Mouse (Mus musculus): ENCODE data around the gene Maz. TPM values are rescaled to one million over a fixed set of nuclear protein-coding genes. Genes with fewer than 3 reads are reported as not detected.
A peak's percentile ranks its signal among the peaks of the same experiment; 100 is the strongest.

The Maz gene
- polyA plus RNA-seq, 1 experiment = 248 TPM

- H3K4me1 ChIP-seq (ENCODE audit: control insufficient read depth, insufficient read depth, insufficient read length, low read length) = peaks cover 37% of the 10 kb centered on the region
- no peak overlapping the region for H3K4me3 ChIP-seq (ENCODE audit: low read depth, low read length)
- 82% methylated on average over 6 of the region's 6 CpGs for WGBS
- peak overlapping the region; percentile 97; the same call in 1 of the 2 replicates for H3K27ac ChIP-seq (ENCODE audit: insufficient read depth, low read depth, low read length)
- no peak for TF ChIP-seq POLR2A (IDR thresholded peaks at IDR 0.05; ENCODE audit: low read depth, low read length)
- TF ChIP-seq CTCF (IDR thresholded peaks at IDR 0.05; ENCODE audit: extremely low read depth, insufficient read length, insufficient replicate concordance, low read depth, low read length) = no peak
- peaks cover 8% of the 10 kb centered on the region for H3K36me3 ChIP-seq (ENCODE audit: control insufficient read depth, insufficient read depth, low read length)
- no peaks in the 10 kb centered on the region for H3K27me3 ChIP-seq (ENCODE audit: control insufficient read depth, insufficient read depth, low read length)
These were observed 19.4 kb downstream of the Maz start for GRCm38 (mm10) chr7:127007313-127008024.

- H3K27ac ChIP-seq (ENCODE audit: insufficient read depth, low read depth, low read length) = peak overlapping the region; percentile 17
- H3K4me3 ChIP-seq (ENCODE audit: low read depth, low read length) = no peak overlapping the region
- H3K27me3 ChIP-seq (ENCODE audit: control insufficient read depth, insufficient read depth, low read length) = no peaks in the 10 kb centered on the region
- peaks cover 22% of the 10 kb centered on the region for H3K4me1 ChIP-seq (ENCODE audit: control insufficient read depth, insufficient read depth, insufficient read length, low read length)
- H3K36me3 ChIP-seq (ENCODE audit: control insufficient read depth, insufficient read depth, low read length) = peaks cover 24% of the 10 kb centered on the region
- 43% methylated on average over 4 of the region's 4 CpGs for WGBS
- no peak for TF ChIP-seq POLR2A (IDR thresholded peaks at IDR 0.05; ENCODE audit: low read depth, low read length)
- TF ChIP-seq CTCF (IDR thresholded peaks at IDR 0.05; ENCODE audit: extremely low read depth, insufficient read length, insufficient replicate concordance, low read depth, low read length) = no peak
These were observed 22.5 kb downstream of the Maz start for GRCm38 (mm10) chr7:127004122-127004875.

GRCm38 (mm10) chr7:127003620-127004019 is 23.2 kb downstream of the Maz start:
- H3K36me3 ChIP-seq (ENCODE audit: control insufficient read depth, insufficient read depth, low read length) = peaks cover 30% of the 10 kb centered on the region
- no peaks in the 10 kb centered on the region for H3K27me3 ChIP-seq (ENCODE audit: control insufficient read depth, insufficient read depth, low read length)
- H3K4me1 ChIP-seq (ENCODE audit: control insufficient read depth, insufficient read depth, insufficient read length, low read length) = peaks cover 16% of the 10 kb centered on the region; the same call in 1 of the 2 replicates
- TF ChIP-seq POLR2A (IDR thresholded peaks at IDR 0.05; ENCODE audit: low read depth, low read length) (no peak), CTCF (IDR thresholded peaks at IDR 0.05; ENCODE audit: extremely low read depth, insufficient read length, insufficient replicate concordance, low read depth, low read length) (no peak)
- WGBS = 38% methylated on average over 5 of the region's 5 CpGs
- H3K4me3 ChIP-seq (ENCODE audit: low read depth, low read length) = peak overlapping the region; percentile 17; the same call in 1 of the 2 replicates
- H3K27ac ChIP-seq (ENCODE audit: insufficient read depth, low read depth, low read length) = peak overlapping the region; percentile 43

DNA sequence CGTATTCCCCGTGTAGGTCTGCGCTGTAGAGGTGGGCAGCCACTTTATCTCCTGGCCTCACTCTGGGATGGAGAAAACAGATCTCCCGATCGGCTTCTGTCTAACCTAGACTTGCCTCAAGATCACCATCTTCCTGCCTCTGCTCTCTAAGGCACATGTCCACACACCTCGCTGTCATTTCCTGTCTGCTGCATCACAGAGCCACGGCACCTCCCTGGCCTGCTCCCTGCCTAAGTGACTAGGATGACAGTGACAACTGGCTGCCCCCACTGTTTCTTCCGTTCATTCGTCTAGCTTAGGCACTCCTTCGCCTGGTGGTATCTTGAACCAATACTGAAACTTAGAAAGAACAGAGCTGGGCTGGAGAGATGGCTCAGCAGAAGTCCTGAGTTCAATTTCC is 27.3 kb downstream of the Maz start:
- TF ChIP-seq POLR2A (IDR thresholded peaks at IDR 0.05; ENCODE audit: low read depth, low read length) (no peak), CTCF (IDR thresholded peaks at IDR 0.05; ENCODE audit: extremely low read depth, insufficient read length, insufficient replicate concordance, low read depth, low read length) (no peak)
- 84% methylated on average over 10 of the region's 10 CpGs for WGBS
- H3K36me3 ChIP-seq (ENCODE audit: control insufficient read depth, insufficient read depth, low read length) = peaks cover 61% of the 10 kb centered on the region

GRCm38 (mm10) chr7:126996449-126996848 is 30.4 kb downstream of the Maz start:
- Histone ChIP-seq H3K27me3 (ENCODE audit: control insufficient read depth, insufficient read depth, low read length) (no peaks in the 10 kb centered on the region), H3K27ac (ENCODE audit: insufficient read depth, low read depth, low read length) (no peak overlapping the region), H3K4me3 (ENCODE audit: low read depth, low read length) (no peak overlapping the region), H3K4me1 (ENCODE audit: control insufficient read depth, insufficient read depth, insufficient read length, low read length) (no peaks in the 10 kb centered on the region), H3K36me3 (ENCODE audit: control insufficient read depth, insufficient read depth, low read length) (peaks cover 81% of the 10 kb centered on the region)
- TF ChIP-seq CTCF (IDR thresholded peaks at IDR 0.05; ENCODE audit: extremely low read depth, insufficient read length, insufficient replicate concordance, low read depth, low read length) (no peak), POLR2A (IDR thresholded peaks at IDR 0.05; ENCODE audit: low read depth, low read length) (no peak)
- WGBS = 91% methylated on average over 4 of the region's 4 CpGs

More for the DNA sequence above, 27.3 kb downstream of the Maz start:
- 0 out of 2 replicates have a peak, but pooled peaks cover 2% of the 10 kb centered on the region for H3K4me1 ChIP-seq (ENCODE audit: control insufficient read depth, insufficient read depth, insufficient read length, low read length)
- no peak overlapping the region for H3K4me3 ChIP-seq (ENCODE audit: low read depth, low read length)
- H3K27ac ChIP-seq (ENCODE audit: insufficient read depth, low read depth, low read length) = no peak overlapping the region
- no peaks in the 10 kb centered on the region for H3K27me3 ChIP-seq (ENCODE audit: control insufficient read depth, insufficient read depth, low read length)

DNA sequence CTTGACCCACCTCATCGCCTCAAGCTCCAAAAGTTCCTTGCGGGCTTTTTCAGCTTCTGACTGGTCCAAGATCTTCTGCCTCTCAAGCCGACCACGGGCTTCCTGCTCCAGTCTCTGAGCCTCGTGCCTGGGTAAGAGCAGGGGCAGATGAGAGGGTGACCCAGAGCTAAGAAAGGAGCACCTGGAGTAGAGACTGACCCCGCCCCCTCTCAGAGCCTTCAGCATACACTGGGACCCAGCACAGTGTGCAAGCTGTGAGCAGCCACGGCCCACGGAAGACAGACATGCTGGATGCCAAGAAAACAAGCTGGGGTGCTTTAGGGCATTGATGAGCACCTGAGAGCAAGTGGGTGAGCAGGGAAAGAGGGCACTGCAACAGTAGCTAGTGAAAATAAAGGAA is 38.0 kb downstream of the Maz start:
- WGBS = 80% methylated on average over 8 of the region's 8 CpGs
- Histone ChIP-seq H3K4me1 (ENCODE audit: control insufficient read depth, insufficient read depth, insufficient read length, low read length) (no peaks in the 10 kb centered on the region), H3K4me3 (ENCODE audit: low read depth, low read length) (no peak overlapping the region), H3K27ac (ENCODE audit: insufficient read depth, low read depth, low read length) (no peak overlapping the region), H3K36me3 (ENCODE audit: control insufficient read depth, insufficient read depth, low read length) (peaks cover 63% of the 10 kb centered on the region), H3K27me3 (ENCODE audit: control insufficient read depth, insufficient read depth, low read length) (no peaks in the 10 kb centered on the region)
- TF ChIP-seq CTCF (IDR thresholded peaks at IDR 0.05; ENCODE audit: extremely low read depth, insufficient read length, insufficient replicate concordance, low read depth, low read length) = no peak
- no peak for TF ChIP-seq POLR2A (IDR thresholded peaks at IDR 0.05; ENCODE audit: low read depth, low read length)

GRCm38 (mm10) chr7:126986319-126986718 is 40.5 kb downstream of the Maz start:
- no peak for TF ChIP-seq POLR2A (IDR thresholded peaks at IDR 0.05; ENCODE audit: low read depth, low read length)
- TF ChIP-seq CTCF (IDR thresholded peaks at IDR 0.05; ENCODE audit: extremely low read depth, insufficient read length, insufficient replicate concordance, low read depth, low read length) = peak; percentile 62
- WGBS = 23% methylated on average over 9 of the region's 9 CpGs
- H3K4me3 ChIP-seq (ENCODE audit: low read depth, low read length) = no peak overlapping the region
- H3K36me3 ChIP-seq (ENCODE audit: control insufficient read depth, insufficient read depth, low read length) = peaks cover 45% of the 10 kb centered on the region
- peaks cover 20% of the 10 kb centered on the region; the same call in 1 of the 2 replicates for H3K4me1 ChIP-seq (ENCODE audit: control insufficient read depth, insufficient read depth, insufficient read length, low read length)
- H3K27me3 ChIP-seq (ENCODE audit: control insufficient read depth, insufficient read depth, low read length) = no peaks in the 10 kb centered on the region
- H3K27ac ChIP-seq (ENCODE audit: insufficient read depth, low read depth, low read length) = no peak overlapping the region

Measured in small intestine, adult 2 months (tissue).